Mouse (Mus musculus): ENCODE measurements around the gene Traf5. TPM values are rescaled to one million over a fixed set of nuclear protein-coding genes. Genes with fewer than 3 reads are reported as not detected.

Traf5 gene
- polyA plus RNA-seq, 1 experiment from 2014 or later, result 1.6 TPM

GRCm38 (mm10) chr1:192095626-192096025 lies 3.3 kb upstream of the Traf5 start:
- Histone ChIP-seq H3K9me3 (replicated peaks; ENCODE audit: control insufficient read depth, low read length, poor library complexity, severe bottlenecking) (no peaks in the 10 kb centered on the region), H3K4me3 (ENCODE audit: low read depth, low read length) (no peak overlapping the region), H3K27me3 (ENCODE audit: control insufficient read depth, insufficient read depth, low read depth, low read length) (peaks cover 8% of the 10 kb centered on the region), H3K36me3 (ENCODE audit: control insufficient read depth, insufficient read depth, low read length) (peaks cover 2% of the 10 kb centered on the region; the same call in 1 of the 2 replicates), H3K9ac (ENCODE audit: low read depth, low read length) (no peak overlapping the region), H3K4me2 (ENCODE audit: low read length) (no peak overlapping the region), H3K27ac (ENCODE audit: low read length) (no peak overlapping the region), H3K4me1 (ENCODE audit: control insufficient read depth, insufficient read depth, low read length) (peaks cover 5% of the 10 kb centered on the region)
- 91% methylated on average over 5 of the region's 5 CpGs for WGBS
- ATAC-seq, result no peak

DNA sequence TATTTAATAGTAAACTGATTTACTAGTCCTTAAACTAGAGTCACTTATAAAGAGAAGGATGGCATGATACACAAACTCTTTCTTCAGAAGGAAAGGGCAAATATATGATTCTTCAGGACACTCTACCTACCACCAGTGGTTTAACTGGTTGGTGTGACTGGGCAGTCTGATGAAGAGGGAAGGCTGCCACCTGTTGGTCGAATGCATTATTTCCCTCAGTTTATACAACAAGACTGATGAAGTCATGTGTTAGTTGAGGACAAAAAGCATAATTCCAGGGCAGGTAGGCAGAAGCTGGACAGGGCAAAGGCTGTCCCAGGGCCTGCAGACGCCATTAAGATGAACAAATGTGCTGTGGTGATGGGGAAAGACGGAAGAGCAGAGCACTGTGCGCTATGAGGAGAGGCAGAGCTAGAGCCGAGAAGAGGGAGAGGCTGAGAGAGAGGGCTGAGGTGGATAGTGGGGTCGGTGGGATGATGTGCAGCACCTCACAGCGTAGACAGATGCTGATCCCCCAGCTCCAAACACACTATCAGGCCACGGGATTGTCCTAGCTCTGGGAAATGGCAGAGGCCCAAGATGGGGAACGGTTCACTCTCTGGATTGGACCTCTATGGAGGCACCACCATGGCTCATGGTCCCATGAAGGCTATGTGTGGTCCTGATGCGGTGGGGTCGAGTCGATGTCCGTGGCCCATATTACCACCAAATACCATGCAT lies 2.3 kb upstream of the Traf5 start:
- H3K27ac ChIP-seq (ENCODE audit: low read length), result no peak overlapping the region
- no peaks in the 10 kb centered on the region for H3K9me3 ChIP-seq (replicated peaks; ENCODE audit: control insufficient read depth, low read length, poor library complexity, severe bottlenecking)
- no peak overlapping the region for H3K4me2 ChIP-seq (ENCODE audit: low read length)
- H3K27me3 ChIP-seq (ENCODE audit: control insufficient read depth, insufficient read depth, low read depth, low read length), result peaks cover 10% of the 10 kb centered on the region
- H3K9ac ChIP-seq (ENCODE audit: low read depth, low read length), result no peak overlapping the region
- H3K36me3 ChIP-seq (ENCODE audit: control insufficient read depth, insufficient read depth, low read length), result no peaks in the 10 kb centered on the region
- no peak for ATAC-seq
- peaks cover 5% of the 10 kb centered on the region for H3K4me1 ChIP-seq (ENCODE audit: control insufficient read depth, insufficient read depth, low read length)
- H3K4me3 ChIP-seq (ENCODE audit: low read depth, low read length), result no peak overlapping the region
- 66% methylated on average over 13 of the region's 13 CpGs for WGBS

DNA sequence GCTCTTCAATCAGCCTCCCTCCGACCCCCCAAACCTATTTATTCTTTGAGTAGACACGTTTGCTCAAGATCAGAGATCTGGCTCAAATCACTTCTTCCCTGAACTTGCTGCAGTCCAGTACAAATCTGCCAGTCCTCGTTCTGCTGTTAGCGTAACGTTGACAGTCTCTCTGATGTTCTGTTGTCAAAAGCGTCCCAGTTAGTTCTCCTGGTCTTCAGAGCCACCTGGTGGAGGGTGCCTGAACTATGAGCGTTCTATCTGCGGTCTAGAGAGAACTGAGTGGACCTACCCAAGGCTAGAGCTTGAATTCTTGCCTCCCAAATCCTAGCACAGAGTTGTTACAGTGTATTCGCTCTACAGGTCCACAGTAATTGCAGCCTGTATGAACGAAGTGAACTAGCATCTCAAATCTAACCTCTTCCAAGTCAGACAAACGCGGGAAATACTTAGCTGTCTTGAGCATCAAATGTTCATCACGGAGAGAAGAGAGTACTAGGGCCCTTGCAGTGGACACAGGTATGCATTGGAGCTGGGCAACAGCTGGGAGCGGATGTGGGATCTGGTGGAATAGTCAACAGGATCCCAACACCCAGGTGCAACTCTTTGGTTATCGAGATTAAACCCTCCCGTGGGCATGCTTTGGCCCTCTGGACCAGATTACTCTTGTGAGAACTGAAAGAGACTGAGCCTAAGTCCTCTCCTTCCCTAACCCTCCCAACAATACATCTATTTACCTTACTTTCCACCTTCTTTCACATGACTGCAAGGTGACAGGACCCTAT lies 711 bp upstream of the Traf5 start:
- Histone ChIP-seq H3K27ac (ENCODE audit: low read length) (no peak overlapping the region), H3K4me2 (ENCODE audit: low read length) (peak overlapping the region; percentile 93), H3K27me3 (ENCODE audit: control insufficient read depth, insufficient read depth, low read depth, low read length) (peaks cover 10% of the 10 kb centered on the region), H3K36me3 (ENCODE audit: control insufficient read depth, insufficient read depth, low read length) (no peaks in the 10 kb centered on the region), H3K4me3 (ENCODE audit: low read depth, low read length) (peak overlapping the region; percentile 56), H3K9me3 (replicated peaks; ENCODE audit: control insufficient read depth, low read length, poor library complexity, severe bottlenecking) (no peaks in the 10 kb centered on the region), H3K9ac (ENCODE audit: low read depth, low read length) (peak overlapping the region; percentile 66; the same call in 1 of the 2 replicates), H3K4me1 (ENCODE audit: control insufficient read depth, insufficient read depth, low read length) (peaks cover 5% of the 10 kb centered on the region)
- peak; percentile 92 for ATAC-seq
- WGBS, result 32% methylated on average over 16 of the region's 16 CpGs

- Histone ChIP-seq H3K9ac (ENCODE audit: low read depth, low read length) (no peak overlapping the region), H3K36me3 (ENCODE audit: control insufficient read depth, insufficient read depth, low read length) (no peaks in the 10 kb centered on the region), H3K4me2 (ENCODE audit: low read length) (no peak overlapping the region), H3K4me3 (ENCODE audit: low read depth, low read length) (no peak overlapping the region), H3K27me3 (ENCODE audit: control insufficient read depth, insufficient read depth, low read depth, low read length) (peaks cover 10% of the 10 kb centered on the region), H3K4me1 (ENCODE audit: control insufficient read depth, insufficient read depth, low read length) (peaks cover 5% of the 10 kb centered on the region), H3K27ac (ENCODE audit: low read length) (no peak overlapping the region), H3K9me3 (replicated peaks; ENCODE audit: control insufficient read depth, low read length, poor library complexity, severe bottlenecking) (no peaks in the 10 kb centered on the region)
- 83% methylated on average over 11 of the region's 11 CpGs for WGBS
- ATAC-seq, result no peak
Observed at GRCm38 (mm10) chr1:192090689-192091567, 1.4 kb downstream of the Traf5 start.

- Histone ChIP-seq H3K27me3 (ENCODE audit: control insufficient read depth, insufficient read depth, low read depth, low read length) (peaks cover 10% of the 10 kb centered on the region), H3K9me3 (replicated peaks; ENCODE audit: control insufficient read depth, low read length, poor library complexity, severe bottlenecking) (no peaks in the 10 kb centered on the region), H3K4me1 (ENCODE audit: control insufficient read depth, insufficient read depth, low read length) (peaks cover 5% of the 10 kb centered on the region), H3K4me3 (ENCODE audit: low read depth, low read length) (no peak overlapping the region), H3K9ac (ENCODE audit: low read depth, low read length) (no peak overlapping the region), H3K27ac (ENCODE audit: low read length) (no peak overlapping the region), H3K4me2 (ENCODE audit: low read length) (no peak overlapping the region), H3K36me3 (ENCODE audit: control insufficient read depth, insufficient read depth, low read length) (no peaks in the 10 kb centered on the region)
- 92% methylated on average over 3 of the region's 3 CpGs for WGBS
- ATAC-seq, result no peak
Observed at GRCm38 (mm10) chr1:192090281-192090680, 2.1 kb downstream of the Traf5 start.

- Histone ChIP-seq H3K9me3 (replicated peaks; ENCODE audit: control insufficient read depth, low read length, poor library complexity, severe bottlenecking) (no peaks in the 10 kb centered on the region), H3K36me3 (ENCODE audit: control insufficient read depth, insufficient read depth, low read length) (no peaks in the 10 kb centered on the region), H3K27me3 (ENCODE audit: control insufficient read depth, insufficient read depth, low read depth, low read length) (peaks cover 10% of the 10 kb centered on the region), H3K4me1 (ENCODE audit: control insufficient read depth, insufficient read depth, low read length) (peaks cover 5% of the 10 kb centered on the region), H3K4me3 (ENCODE audit: low read depth, low read length) (no peak overlapping the region), H3K9ac (ENCODE audit: low read depth, low read length) (no peak overlapping the region), H3K4me2 (ENCODE audit: low read length) (no peak overlapping the region), H3K27ac (ENCODE audit: low read length) (no peak overlapping the region)
- 58% methylated on average over 9 of the region's 9 CpGs for WGBS
- ATAC-seq, result no peak
Observed at GRCm38 (mm10) chr1:192089208-192090166, 2.9 kb downstream of the Traf5 start.

- peaks cover 5% of the 10 kb centered on the region for H3K4me1 ChIP-seq (ENCODE audit: control insufficient read depth, insufficient read depth, low read length)
- WGBS, result 73% methylated on average over 4 of the region's 4 CpGs
- H3K4me2 ChIP-seq (ENCODE audit: low read length), result no peak overlapping the region
- no peaks in the 10 kb centered on the region for H3K36me3 ChIP-seq (ENCODE audit: control insufficient read depth, insufficient read depth, low read length)
- no peaks in the 10 kb centered on the region for H3K9me3 ChIP-seq (replicated peaks; ENCODE audit: control insufficient read depth, low read length, poor library complexity, severe bottlenecking)
- ATAC-seq, result no peak
- H3K9ac ChIP-seq (ENCODE audit: low read depth, low read length), result no peak overlapping the region
- H3K27ac ChIP-seq (ENCODE audit: low read length), result no peak overlapping the region
- H3K4me3 ChIP-seq (ENCODE audit: low read depth, low read length), result no peak overlapping the region
- H3K27me3 ChIP-seq (ENCODE audit: control insufficient read depth, insufficient read depth, low read depth, low read length), result peaks cover 10% of the 10 kb centered on the region
Observed at GRCm38 (mm10) chr1:192088011-192088410, 4.3 kb downstream of the Traf5 start.

GRCm38 (mm10) chr1:192087098-192087497 lies 5.3 kb downstream of the Traf5 start:
- Histone ChIP-seq H3K27ac (ENCODE audit: low read length) (no peak overlapping the region), H3K27me3 (ENCODE audit: control insufficient read depth, insufficient read depth, low read depth, low read length) (peaks cover 10% of the 10 kb centered on the region), H3K4me1 (ENCODE audit: control insufficient read depth, insufficient read depth, low read length) (peaks cover 5% of the 10 kb centered on the region), H3K9me3 (replicated peaks; ENCODE audit: control insufficient read depth, low read length, poor library complexity, severe bottlenecking) (no peaks in the 10 kb centered on the region), H3K4me2 (ENCODE audit: low read length) (no peak overlapping the region), H3K4me3 (ENCODE audit: low read depth, low read length) (no peak overlapping the region), H3K9ac (ENCODE audit: low read depth, low read length) (no peak overlapping the region), H3K36me3 (ENCODE audit: control insufficient read depth, insufficient read depth, low read length) (no peaks in the 10 kb centered on the region)
- 78% methylated on average over 4 of the region's 4 CpGs for WGBS
- no peak for ATAC-seq
